Mouse (Mus musculus) embryonic facial prominence, embryonic 12.5 days (tissue): ENCODE results near the gene Brca1. TPM values are rescaled to one million over a fixed set of nuclear protein-coding genes. Genes with fewer than 3 reads are reported as not detected.
A peak's percentile ranks its signal among the peaks of the same experiment; 100 is the strongest.
"Not testable (repeated sequence)": the region's sequence is repeated elsewhere in the genome, so short reads cannot be mapped to it uniquely, and the experiment has no call there.

Experiments
- ATAC-seq: fragments of 200-750 bp; cut with Nextera tagmentation; 2 replicates; pipeline ENCODE4 v1.8.0; 2017; ENCODE audit not compliant: insufficient number of reproducible peaks, insufficient read depth, low FRiP score, low TSS enrichment
- H3K27ac ChIP-seq: fragments of 300-500 bp; sonication (generic); 2 replicates; pipeline ENCODE4 v1.5.1; 2016; ENCODE audit warnings: mild to moderate bottlenecking
- H3K27me3 ChIP-seq: fragments of 300-500 bp; sonication (generic); 2 replicates; pipeline ENCODE4 v1.6.1; 2016; ENCODE audit warnings: mild to moderate bottlenecking, moderate library complexity
- H3K36me3 ChIP-seq: fragments of 300-500 bp; sonication (generic); 2 replicates; pipeline ENCODE4 v1.6.1; 2016; ENCODE audit warnings: mild to moderate bottlenecking
- H3K4me1 ChIP-seq: fragments of 300-500 bp; sonication (generic); 2 replicates; pipeline ENCODE4 v1.6.1; 2016
- H3K4me2 ChIP-seq: fragments of 300-500 bp; sonication (generic); replicated peaks from 2 replicates; pipeline ENCODE4 v1.6.1; 2016; ENCODE audit warnings: mild to moderate bottlenecking, moderate library complexity
- H3K4me3 ChIP-seq: fragments of 300-500 bp; sonication (generic); 2 replicates; pipeline ENCODE4 v1.5.1; 2016; ENCODE audit warnings: mild to moderate bottlenecking
- H3K9ac ChIP-seq: fragments of 300-500 bp; sonication (generic); 2 replicates; pipeline ENCODE4 v1.6.1; 2016; ENCODE audit warnings: mild to moderate bottlenecking, moderate library complexity
- H3K9me3 ChIP-seq: fragments of 300-500 bp; sonication (generic); 2 replicates; pipeline ENCODE4 v1.6.1; 2016; ENCODE audit warnings: mild to moderate bottlenecking, moderate library complexity
- WGBS: fragments of 180-500 bp; shearing (Covaris S2); methylation state at CpG from one replicate; pipeline ENCODE4 v1.1.7; 2016; 5-methylcytosine and 5-hydroxymethylcytosine counted together
- polyA plus RNA-seq: library from polyadenylated mRNA; unstranded; fragments of >200 nt; fragmentation: Nextera tagmentation; extraction: Ambion mirVana; gene quantifications from 2 replicates; pipeline ENCODE4 v1.2.1, GENCODE M21; 2016

The Brca1 gene
- 16.6 and 19.3 TPM in 2 replicates for polyA plus RNA-seq

- Histone ChIP-seq H3K9me3 (no peaks in the 10 kb centered on the region), H3K27ac (peak within 1 kb of the TSS; percentile 92), H3K27me3 (no peaks in the 10 kb centered on the region), H3K4me1 (peaks cover 23% of the 10 kb centered on the region), H3K9ac (peak within 1 kb of the TSS; percentile 78), H3K4me2 (peak within 1 kb of the TSS; percentile 84), H3K36me3 (peaks cover 20% of the 10 kb centered on the region; the same call in 1 of the 2 replicates), H3K4me3 (peak within 1 kb of the TSS; percentile 76)
- under 1% methylated on average over 43 of the region's 43 CpGs for WGBS
- peak; percentile 85 for ATAC-seq
These were observed at the start of gene Brca1, which contains the start of gene Nbr1 for GRCm38 (mm10) chr11:101551751-101552475. Gene Brca1 (minus strand): TSS chr11:101551955. Gene Nbr1 (plus strand): TSS chr11:101552149.

DNA sequence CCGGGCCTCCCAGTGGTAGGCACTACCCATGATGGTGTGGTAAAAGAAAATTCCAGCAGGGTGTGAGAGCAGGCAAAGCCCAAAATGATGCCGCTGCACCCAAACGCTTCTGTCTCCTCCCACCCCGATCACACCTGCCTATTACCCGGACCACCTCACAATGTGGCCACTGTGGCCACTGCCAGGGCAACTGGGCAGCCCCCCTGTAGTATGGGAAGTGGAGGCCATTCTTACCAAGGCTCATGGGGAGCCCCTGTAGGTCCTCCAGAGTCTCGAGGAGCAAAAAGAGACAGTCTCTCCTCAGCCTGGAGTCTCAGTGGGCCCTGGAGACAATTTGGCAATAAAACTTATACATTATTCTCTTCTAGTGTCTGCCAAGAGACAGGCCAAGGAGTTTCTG lies 47.4 kb upstream of the Brca1 start, which contains the start of gene Gm11634:
TSS of gene Gm11634 (minus strand) at position 101 of the 400 bp plus-strand sequence.
- H3K27ac ChIP-seq = no peak within 1 kb of the TSS
- no peaks in the 10 kb centered on the region for H3K36me3 ChIP-seq
- H3K4me3 ChIP-seq = no peak within 1 kb of the TSS
- H3K4me1 ChIP-seq = no peaks in the 10 kb centered on the region
- no peak within 1 kb of the TSS for H3K4me2 ChIP-seq
- H3K27me3 ChIP-seq = no peaks in the 10 kb centered on the region
- 77% methylated on average over 6 of the region's 6 CpGs for WGBS
- ATAC-seq = no peak
- no peaks in the 10 kb centered on the region for H3K9me3 ChIP-seq
- H3K9ac ChIP-seq = no peak within 1 kb of the TSS

DNA sequence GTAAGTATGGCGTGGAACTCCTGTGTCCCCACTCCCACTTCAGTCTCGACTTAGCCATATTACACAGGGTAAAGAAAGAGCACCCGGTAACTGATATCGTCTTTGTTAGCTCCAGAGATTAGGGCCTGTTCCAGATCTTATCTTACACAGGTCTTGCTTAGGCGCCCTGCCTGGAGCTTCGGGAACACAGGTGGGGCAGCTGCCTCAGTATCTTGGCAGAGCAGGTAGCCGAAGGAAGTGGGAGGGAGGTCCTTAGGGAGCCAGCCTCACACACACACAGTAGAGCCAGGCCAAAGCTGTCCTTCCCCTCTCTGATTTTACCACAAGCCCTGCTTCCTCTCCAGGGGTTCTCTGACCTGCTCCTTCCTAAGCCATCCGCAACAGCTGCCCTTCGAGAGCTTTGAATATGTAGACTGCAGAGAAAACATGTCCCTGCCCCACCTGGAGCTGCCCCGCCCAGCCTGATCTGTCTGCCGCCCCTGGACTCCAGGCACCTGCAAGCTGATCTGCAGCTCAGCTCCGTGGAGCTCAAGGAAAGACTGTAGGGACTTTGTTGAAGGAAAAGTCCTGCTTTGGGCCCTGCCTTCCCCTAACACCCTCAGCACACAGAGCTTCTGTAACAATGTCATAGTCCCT lies 38.4 kb upstream of the Brca1 start:
- 71% methylated on average over 12 of the region's 12 CpGs for WGBS

GRCm38 (mm10) chr11:101589444-101589843 lies 37.7 kb upstream of the Brca1 start:
- no peaks in the 10 kb centered on the region for H3K27me3 ChIP-seq
- no peak for ATAC-seq
- H3K4me3 ChIP-seq = no peak overlapping the region
- H3K27ac ChIP-seq = no peak overlapping the region
- no peaks in the 10 kb centered on the region for H3K4me1 ChIP-seq
- 31% methylated on average over 5 of the region's 5 CpGs for WGBS
- H3K9me3 ChIP-seq = no peaks in the 10 kb centered on the region
- no peak overlapping the region for H3K9ac ChIP-seq
- H3K4me2 ChIP-seq = no peak overlapping the region
- no peaks in the 10 kb centered on the region for H3K36me3 ChIP-seq

More for the DNA sequence above, 38.4 kb upstream of the Brca1 start:
- no peaks in the 10 kb centered on the region for H3K9me3 ChIP-seq
- H3K9ac ChIP-seq = no peak overlapping the region
- no peak overlapping the region for H3K27ac ChIP-seq
- no peak for ATAC-seq
- no peaks in the 10 kb centered on the region for H3K27me3 ChIP-seq
- no peaks in the 10 kb centered on the region for H3K4me1 ChIP-seq
- H3K36me3 ChIP-seq = no peaks in the 10 kb centered on the region
- H3K4me2 ChIP-seq = no peak overlapping the region
- no peak overlapping the region for H3K4me3 ChIP-seq

- Histone ChIP-seq H3K27ac (no peak overlapping the region), H3K4me1 (no peaks in the 10 kb centered on the region), H3K9me3 (no peaks in the 10 kb centered on the region), H3K4me3 (no peak overlapping the region), H3K36me3 (no peaks in the 10 kb centered on the region), H3K27me3 (no peaks in the 10 kb centered on the region), H3K9ac (no peak overlapping the region), H3K4me2 (no peak overlapping the region)
- WGBS = 84% methylated on average over 7 of the region's 7 CpGs
- ATAC-seq = no peak
These were observed 37.1 kb upstream of the Brca1 start for GRCm38 (mm10) chr11:101588868-101589267.

GRCm38 (mm10) chr11:101587676-101588075 lies 35.9 kb upstream of the Brca1 start:
- Histone ChIP-seq H3K4me1 (no peaks in the 10 kb centered on the region), H3K4me3 (no peak overlapping the region), H3K27ac (no peak overlapping the region), H3K27me3 (no peaks in the 10 kb centered on the region), H3K36me3 (no peaks in the 10 kb centered on the region), H3K9me3 (no peaks in the 10 kb centered on the region), H3K4me2 (no peak overlapping the region), H3K9ac (no peak overlapping the region)
- WGBS = 90% methylated on average over 10 of the region's 10 CpGs
- no peak for ATAC-seq

- WGBS = 83% methylated on average over 4 of the region's 4 CpGs
- no peak overlapping the region for H3K4me3 ChIP-seq
- H3K27me3 ChIP-seq = no peaks in the 10 kb centered on the region
- no peak overlapping the region for H3K27ac ChIP-seq
- H3K4me2 ChIP-seq = no peak overlapping the region
- no peak for ATAC-seq
- peaks cover 5% of the 10 kb centered on the region; the same call in 1 of the 2 replicates for H3K4me1 ChIP-seq
- peaks cover under 1% of the 10 kb centered on the region; the same call in 1 of the 2 replicates for H3K36me3 ChIP-seq
- H3K9me3 ChIP-seq = no peaks in the 10 kb centered on the region
- H3K9ac ChIP-seq = no peak overlapping the region
These were observed 34.0 kb upstream of the Brca1 start for GRCm38 (mm10) chr11:101585805-101586204.

DNA sequence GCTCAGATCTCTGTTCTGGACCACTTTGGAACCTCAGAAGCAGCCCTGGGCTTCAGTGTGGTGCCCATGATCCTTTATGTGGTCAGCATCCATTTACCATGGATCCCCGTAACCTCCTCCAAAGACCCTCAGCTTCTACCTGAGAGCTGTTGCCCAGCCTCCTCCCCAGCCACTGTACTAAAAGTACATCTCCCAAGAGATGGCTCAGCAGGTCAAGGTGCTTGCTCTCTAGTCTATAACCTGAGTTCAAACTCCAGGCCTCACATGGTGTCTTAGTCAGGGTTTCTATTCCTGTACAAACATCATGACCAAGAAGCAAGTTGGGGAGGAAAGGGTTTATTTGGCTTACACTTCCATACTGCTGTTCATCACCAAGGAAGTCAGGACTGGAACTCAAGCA lies 33.3 kb upstream of the Brca1 start:
- H3K9me3 ChIP-seq, H3K27me3 ChIP-seq, H3K36me3 ChIP-seq, H3K4me2 ChIP-seq, ATAC-seq, H3K9ac ChIP-seq, H3K4me3 ChIP-seq, H3K27ac ChIP-seq, H3K4me1 ChIP-seq: not testable (repeated sequence)
- 95% methylated on average over 1 of the region's 1 CpGs for WGBS

GRCm38 (mm10) chr11:101583205-101583604 lies 31.4 kb upstream of the Brca1 start:
- 88% methylated on average over 2 of the region's 2 CpGs for WGBS
- peaks cover 23% of the 10 kb centered on the region for H3K36me3 ChIP-seq
- ATAC-seq = no peak
- H3K4me3 ChIP-seq = no peak overlapping the region
- no peaks in the 10 kb centered on the region for H3K27me3 ChIP-seq
- H3K9me3 ChIP-seq = no peaks in the 10 kb centered on the region
- no peak overlapping the region for H3K27ac ChIP-seq
- peaks cover 5% of the 10 kb centered on the region; the same call in 1 of the 2 replicates for H3K4me1 ChIP-seq
- H3K9ac ChIP-seq = no peak overlapping the region
- H3K4me2 ChIP-seq = no peak overlapping the region

DNA sequence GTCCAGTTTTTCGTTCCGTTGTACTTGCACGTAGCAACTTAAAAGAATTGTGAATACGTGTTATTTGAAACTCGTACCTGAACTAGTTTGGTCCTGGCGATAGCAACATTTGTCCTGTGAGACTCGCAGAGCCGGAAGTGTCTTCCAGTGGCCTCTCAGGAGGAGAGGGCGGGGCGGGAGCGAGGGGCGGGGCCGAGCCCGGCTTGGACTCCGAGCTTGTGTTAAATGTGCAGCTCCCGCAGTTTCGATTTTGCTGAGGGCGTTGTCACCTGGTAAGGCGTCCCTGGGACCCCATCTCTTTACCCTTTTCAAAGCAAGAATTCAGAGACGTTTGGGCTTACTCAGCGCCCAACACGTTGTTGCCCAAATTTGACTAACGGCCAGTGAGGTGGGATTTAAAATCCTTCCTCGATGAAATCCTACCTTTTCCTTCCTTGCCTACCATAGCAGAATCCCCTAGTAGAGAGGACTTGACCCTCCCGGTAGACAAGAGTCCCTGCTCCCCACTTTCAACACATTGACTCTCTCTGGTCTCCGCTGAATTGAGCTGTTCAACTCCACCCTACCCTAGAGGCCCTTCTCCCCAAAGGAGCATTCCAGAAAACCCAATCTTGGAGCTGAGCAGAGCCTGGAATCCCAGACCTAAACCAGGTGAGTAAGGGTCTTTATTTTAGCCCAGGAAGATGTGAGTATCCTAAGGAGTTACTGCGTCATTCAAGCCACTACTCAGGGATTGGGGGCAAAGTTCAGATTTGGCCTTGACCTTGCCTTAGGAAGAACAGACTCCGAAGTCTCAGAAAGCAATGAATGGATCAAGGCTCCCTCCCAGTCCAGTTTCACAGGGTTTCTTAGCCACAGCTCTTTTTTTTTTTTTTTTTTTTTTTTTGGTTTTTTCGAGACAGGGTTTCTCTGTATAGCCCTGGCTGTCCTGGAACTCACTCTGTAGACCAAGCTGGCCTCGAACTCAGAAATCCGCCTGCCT lies 30.6 kb upstream of the Brca1 start, which contains the start of gene Tmem106a:
TSS of gene Tmem106a (plus strand) at position 189 of the 982 bp plus-strand sequence.
- peak within 1 kb of the TSS; percentile 52 for H3K4me2 ChIP-seq
- H3K27ac ChIP-seq = no peak within 1 kb of the TSS
- no peaks in the 10 kb centered on the region for H3K27me3 ChIP-seq
- H3K9ac ChIP-seq = peak within 1 kb of the TSS; percentile 21
- no peak for ATAC-seq
- peaks cover 31% of the 10 kb centered on the region for H3K36me3 ChIP-seq
- H3K9me3 ChIP-seq = no peaks in the 10 kb centered on the region
- WGBS = 21% methylated on average over 31 of the region's 31 CpGs
- peaks cover 5% of the 10 kb centered on the region; the same call in 1 of the 2 replicates for H3K4me1 ChIP-seq
- peak within 1 kb of the TSS; percentile 31 for H3K4me3 ChIP-seq

GRCm38 (mm10) chr11:101581081-101581764 lies 29.5 kb upstream of the Brca1 start:
- no peak for ATAC-seq
- Histone ChIP-seq H3K36me3 (peaks cover 42% of the 10 kb centered on the region), H3K4me2 (no peak overlapping the region), H3K4me1 (peaks cover 5% of the 10 kb centered on the region; the same call in 1 of the 2 replicates), H3K27ac (no peak overlapping the region), H3K27me3 (no peaks in the 10 kb centered on the region), H3K9me3 (no peaks in the 10 kb centered on the region), H3K4me3 (no peak overlapping the region), H3K9ac (no peak overlapping the region)
- WGBS = 68% methylated on average over 6 of the region's 6 CpGs
